Mouse (Mus musculus) megakaryocyte, embryonic 14.5 days (primary cell): ENCODE results near the gene Ddt.

Experiments used
- FLI1 ChIP-seq: IDR thresholded peaks from 2 replicates; pipeline ENCODE4 v1.6.1; 2012; ENCODE audit warnings: low read length, inconsistent platforms, mixed read lengths
- GATA1 ChIP-seq: IDR thresholded peaks from 3 replicates; pipeline ENCODE4 v1.6.1; 2012; ENCODE audit warnings: mixed read lengths, low read length, inconsistent platforms, borderline replicate concordance

DNA sequence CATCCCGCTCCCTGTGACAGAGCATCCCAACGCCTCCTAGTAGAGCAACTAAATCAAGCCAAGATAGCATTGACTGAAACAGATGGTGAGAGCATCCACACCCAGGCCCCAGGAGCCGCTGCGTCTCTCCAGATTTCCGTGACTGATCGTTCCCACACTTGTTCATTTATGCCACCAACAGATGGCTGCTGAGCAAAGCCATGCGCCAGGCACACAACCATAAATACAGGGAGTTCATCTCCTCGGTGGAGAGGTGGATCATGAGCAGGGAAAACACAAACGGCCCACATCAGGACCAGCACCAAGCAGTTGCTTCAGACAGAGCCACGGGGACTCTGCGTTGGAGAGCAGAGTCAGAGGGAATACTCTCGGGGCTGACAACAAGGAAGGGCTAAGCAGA is 29.8 kb downstream of the Ddt start:
- TF ChIP-seq FLI1 (no peak), GATA1 (no peak)
